In genomic region chr3:38341666-38342065, GRCm38 (mm10) we compare ENCODE assay signal across 30 mouse cellular contexts.
DNase-seq lines count a peak whose midpoint lies in the region; ATAC-seq lines count a peak whose summit lies in the region.
"Had no signal": no experiment of that assay in that cellular context is flagged by ENCODE, and none has a peak within 500 bp of the region (broad histone marks: within the 10 kb centered on the region; RNA-seq: fewer than 3 reads in every experiment).

No protein-coding gene starts in this region.

- H3K4me2 ChIP-seq in midbrain, embryonic 11.5 days, result no peak overlapping the region
- H3K4me2 ChIP-seq in midbrain, embryonic 14.5 days (ENCODE audit: low read length), result no peak overlapping the region
- H3K4me2 ChIP-seq: embryonic facial prominence, embryonic 13.5 days; embryonic facial prominence, embryonic 15.5 days; forebrain, embryonic 12.5 days had no signal

- 90% methylated on average over 1 of the region's 1 CpGs for WGBS in midbrain, embryonic 11.5 days
- whole genome bisulfite sequencing in midbrain, embryonic 14.5 days, result 79% methylated on average over 1 of the region's 1 CpGs

- H3K27ac ChIP-seq in midbrain, embryonic 11.5 days (ENCODE audit: low read depth, low read length), result no peak overlapping the region
- H3K27ac ChIP-seq in midbrain, embryonic 14.5 days (replicated peaks; ENCODE audit: low read depth, low read length), result no peak overlapping the region
- H3K27ac ChIP-seq: embryonic facial prominence, embryonic 13.5 days; embryonic facial prominence, embryonic 15.5 days; forebrain, embryonic 10.5 days; forebrain, embryonic 12.5 days had no signal

- no peaks in the 10 kb centered on the region for H3K9me3 ChIP-seq in midbrain, embryonic 11.5 days (ENCODE audit: control insufficient read depth, low read length)
- no peaks in the 10 kb centered on the region for H3K9me3 ChIP-seq in midbrain, embryonic 14.5 days (ENCODE audit: control insufficient read depth, low read length)
- H3K9me3 ChIP-seq: embryonic facial prominence, embryonic 13.5 days; embryonic facial prominence, embryonic 15.5 days; forebrain, embryonic 10.5 days; forebrain, embryonic 12.5 days; G1E had no signal

- H3K4me3 ChIP-seq in midbrain, embryonic 11.5 days (ENCODE audit: low read depth, low read length), result no peak overlapping the region
- H3K4me3 ChIP-seq in midbrain, embryonic 14.5 days (replicated peaks; ENCODE audit: low read depth, low read length), result no peak overlapping the region
- H3K4me3 ChIP-seq: embryonic facial prominence, embryonic 13.5 days; embryonic facial prominence, embryonic 15.5 days; erythroblast, embryonic 14.5 days; forebrain, embryonic 10.5 days; forebrain, embryonic 12.5 days had no signal

- H3K9ac ChIP-seq in midbrain, embryonic 11.5 days (ENCODE audit: low read length), result no peak overlapping the region
- H3K9ac ChIP-seq in midbrain, embryonic 14.5 days (replicated peaks; ENCODE audit: low read length), result no peak overlapping the region
- H3K9ac ChIP-seq: embryonic facial prominence, embryonic 13.5 days; embryonic facial prominence, embryonic 15.5 days; forebrain, embryonic 12.5 days had no signal

- H3K4me1 ChIP-seq in midbrain, embryonic 11.5 days (ENCODE audit: control insufficient read depth, insufficient read depth, low read length), result no peaks in the 10 kb centered on the region
- no peaks in the 10 kb centered on the region for H3K4me1 ChIP-seq in midbrain, embryonic 14.5 days (ENCODE audit: control insufficient read depth, insufficient read depth, low read length)
- H3K4me1 ChIP-seq: embryonic facial prominence, embryonic 13.5 days; embryonic facial prominence, embryonic 15.5 days; forebrain, embryonic 10.5 days; forebrain, embryonic 12.5 days had no signal

- H3K27me3 ChIP-seq in midbrain, embryonic 11.5 days (ENCODE audit: control insufficient read depth, insufficient read depth, low read length), result no peaks in the 10 kb centered on the region
- H3K27me3 ChIP-seq in midbrain, embryonic 14.5 days (ENCODE audit: control insufficient read depth, insufficient read depth, low read length), result no peaks in the 10 kb centered on the region
- H3K27me3 ChIP-seq: CH12.LX; embryonic facial prominence, embryonic 13.5 days; embryonic facial prominence, embryonic 15.5 days; forebrain, embryonic 12.5 days; Patski had no signal

- no peak for DNase-seq in frontal cortex, postnatal 14 days (ENCODE audit: low spot score in 2 of 2)
- peak; percentile 44 for DNase-seq in midbrain, embryonic 11.5 days (ENCODE audit: low spot score, missing footprints)
- DNase-seq in midbrain, embryonic 14.5 days, result no peak
- peak; percentile 5 for DNase-seq in 3134 (ENCODE audit: extremely low read depth, insufficient read length, low spot score)
- peak; percentile 52 for DNase-seq in brain, adult 2 months (ENCODE audit: low read depth, low spot score)
- no peak for DNase-seq in lung, postnatal 14 days
- DNase-seq: adrenal gland, adult 8-10 months; adrenal gland, postnatal 14 days; adrenal gland, postnatal 36 days; B cell, adult 2 months; cerebellum, adult 11 months; cerebellum, adult 18-20 months; cerebellum, adult 8-10 months; cerebellum, adult 9-11 months; cerebellum, postnatal 14 days; cerebellum, postnatal 36 days; embryo, embryonic 11 days had no signal

- peak; percentile 65 for ATAC-seq in frontal cortex, adult (ENCODE audit: low TSS enrichment)
- ATAC-seq in midbrain, embryonic 11.5 days (ENCODE audit: low FRiP score), result no peak
- ATAC-seq in midbrain, embryonic 14.5 days (ENCODE audit: low FRiP score, low TSS enrichment), result no peak
- ATAC-seq: activated CD4-positive, CD25-positive, alpha-beta regulatory T cell, adult 4 months; CD4-positive, CD25-positive, alpha-beta regulatory T cell, adult 4 months; forebrain, embryonic 14.5 days; forebrain, embryonic 16.5 days; Patski had no signal

- no peaks in the 10 kb centered on the region for H3K36me3 ChIP-seq in midbrain, embryonic 11.5 days (ENCODE audit: control insufficient read depth, insufficient read depth, low read length)
- no peaks in the 10 kb centered on the region for H3K36me3 ChIP-seq in midbrain, embryonic 14.5 days (ENCODE audit: control insufficient read depth, insufficient read depth, low read length)
- H3K36me3 ChIP-seq: embryonic facial prominence, embryonic 13.5 days; embryonic facial prominence, embryonic 15.5 days; forebrain, embryonic 10.5 days; forebrain, embryonic 12.5 days; G1E had no signal

Comparison
In these comparisons a context has a peak if more than half of its experiments do, and no peak if none do; other contexts are left out.
1. DNase-seq: peak in midbrain, embryonic 11.5 days (single experiment), 3134 (single experiment) and brain, adult 2 months (single experiment); none in frontal cortex, postnatal 14 days (0 of 2), midbrain, embryonic 14.5 days (single experiment) and lung, postnatal 14 days (single experiment).